Mouse (Mus musculus) cortical plate, adult 2 months (tissue): ENCODE measurements around the gene Slc10a1.

ENCODE experiments used
- CTCF ChIP-seq: fragments of 200-500 bp; IDR thresholded peaks from 2 replicates; pipeline ENCODE4 v1.5.1; 2011; ENCODE audit warnings: mild to moderate bottlenecking, control low read depth, low read length; ENCODE audit not compliant: insufficient read depth; ENCODE audit errors: extremely low read depth
- POLR2A ChIP-seq: fragments of 200-500 bp; IDR thresholded peaks from 2 replicates; pipeline ENCODE4 v1.6.1; 2011; ENCODE audit warnings: mild to moderate bottlenecking, low read length, control low read depth; ENCODE audit not compliant: insufficient read depth; ENCODE audit errors: extremely low read depth

- TF ChIP-seq POLR2A (no peak), CTCF (no peak)
Measured at GRCm38 (mm10) chr12:80930141-80930540, 38.4 kb downstream of the Slc10a1 start.
